Mouse (Mus musculus) E14TG2a.4 (cell line): ENCODE results near the gene Rnf144b.

Experiments
- CTCF ChIP-seq: conservative IDR thresholded peaks from 2 replicates; pipeline ENCODE4 v1.5.1; 2014; ENCODE audit warnings: low read length
- NANOG ChIP-seq: IDR thresholded peaks from 2 replicates; pipeline ENCODE4 v1.6.1; 2014; ENCODE audit warnings: borderline replicate concordance, low read length, mixed read lengths
- POU5F1 ChIP-seq: IDR thresholded peaks from 2 replicates; pipeline ENCODE4 v1.6.1; 2014; ENCODE audit warnings: low read length, borderline replicate concordance

GRCm38 (mm10) chr13:47148573-47148972 lies 26.1 kb downstream of the Rnf144b start:
- no peak for TF ChIP-seq CTCF
- no peak for TF ChIP-seq NANOG
- no peak for TF ChIP-seq POU5F1
